Mouse (Mus musculus) fibroblast of lung, adult 2 months (primary cell): ENCODE data around the gene Irf4.

Experiments
- DNase-seq: peaks from one replicate; pipeline ENCODE4 v3.0.0-alpha.2; 2011; ENCODE audit warnings: low read depth

The Irf4 gene

GRCm38 (mm10) chr13:30738310-30738840, 10.7 kb upstream of the Irf4 start:
- DNase-seq, result no peak

DNA sequence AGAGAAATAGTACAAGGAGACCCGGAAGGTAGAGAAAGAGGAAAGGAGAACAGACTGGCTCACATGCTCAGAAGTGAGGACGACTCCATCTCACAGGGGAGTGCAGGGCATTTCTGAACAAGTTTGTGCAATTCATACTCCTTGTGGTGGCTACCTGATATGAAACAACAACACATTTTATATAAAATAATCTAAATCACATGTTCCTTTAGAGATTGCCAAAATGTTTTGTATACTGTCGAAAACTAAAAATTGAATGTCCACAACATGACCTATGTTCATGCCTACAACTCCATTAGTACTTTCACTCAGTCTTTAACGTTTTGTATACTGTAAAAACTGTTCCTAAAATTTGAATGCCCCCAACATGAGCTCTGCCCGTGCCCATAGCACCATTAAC, 7.9 kb upstream of the Irf4 start:
- no peak for DNase-seq

DNA sequence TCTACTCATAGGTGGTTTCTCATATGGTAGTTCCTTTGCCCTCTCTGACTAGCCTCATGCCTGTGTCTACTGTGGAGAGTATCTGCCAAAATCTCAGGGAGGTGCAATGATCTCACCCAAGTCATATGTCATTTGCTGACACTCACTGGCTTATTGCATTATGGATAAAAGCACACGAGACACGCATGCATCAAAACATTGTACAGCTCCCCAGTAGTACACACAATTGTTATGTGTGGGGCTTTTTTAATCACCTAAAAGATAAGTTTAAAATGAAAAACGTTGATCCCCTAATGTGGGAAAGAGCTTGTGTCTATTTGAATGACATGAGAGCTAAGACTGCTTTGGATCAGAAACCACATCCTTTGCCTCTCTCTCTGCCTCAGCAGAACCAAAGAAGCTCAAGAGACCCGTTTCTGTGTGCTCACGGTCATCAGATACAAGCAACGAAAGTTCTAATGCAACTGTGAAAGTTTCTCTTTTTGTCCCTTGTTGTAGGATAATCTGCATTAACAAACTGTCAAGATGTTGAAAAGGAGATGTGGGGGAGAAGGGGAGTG, 6.5 kb upstream of the Irf4 start:
- DNase-seq, result no peak

DNA sequence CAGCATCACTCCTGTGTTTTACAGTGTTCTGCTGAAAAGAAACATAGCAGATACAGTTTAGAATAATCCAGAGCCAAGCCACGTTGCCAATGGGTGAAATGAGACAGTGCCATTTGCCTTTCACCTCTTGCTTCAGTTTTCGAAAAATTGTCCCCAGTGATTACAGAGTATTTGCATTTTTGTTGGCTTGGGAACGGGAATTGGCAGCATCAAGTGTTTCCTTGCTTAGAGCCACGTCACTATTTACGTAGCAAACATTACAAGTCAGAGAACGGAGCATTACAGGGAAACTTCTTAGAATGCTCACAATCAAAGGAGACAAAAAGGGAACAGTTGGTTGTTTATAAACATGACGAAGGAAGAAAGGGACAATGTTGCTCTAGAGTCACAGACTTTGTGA, 3.9 kb upstream of the Irf4 start:
- DNase-seq, result no peak

- DNase-seq, result no peak
Measured at GRCm38 (mm10) chr13:30747068-30747467, 2.0 kb upstream of the Irf4 start.

DNA sequence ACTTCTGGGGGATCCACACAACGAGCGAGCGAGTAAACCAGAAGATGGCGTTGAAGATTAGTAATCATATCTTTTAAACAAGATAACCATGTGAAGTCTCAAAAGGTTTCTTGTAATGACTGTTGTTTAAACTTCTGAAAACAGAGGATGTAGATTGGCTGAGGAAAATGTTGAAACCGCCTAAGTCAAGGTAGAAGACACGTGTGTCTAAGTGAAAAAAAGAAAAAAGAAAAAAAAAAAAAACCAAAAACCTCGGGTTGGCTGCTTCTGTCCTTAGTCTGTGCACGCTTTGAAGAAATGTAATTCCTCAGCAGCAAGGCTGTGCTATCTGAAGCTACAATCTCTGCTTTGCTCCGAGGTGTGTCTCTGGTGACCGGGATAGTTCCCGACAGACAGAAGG, 1.5 kb upstream of the Irf4 start:
- no peak for DNase-seq

- DNase-seq, result no peak
Measured at GRCm38 (mm10) chr13:30748321-30748720, 705 bp upstream of the Irf4 start.

DNA sequence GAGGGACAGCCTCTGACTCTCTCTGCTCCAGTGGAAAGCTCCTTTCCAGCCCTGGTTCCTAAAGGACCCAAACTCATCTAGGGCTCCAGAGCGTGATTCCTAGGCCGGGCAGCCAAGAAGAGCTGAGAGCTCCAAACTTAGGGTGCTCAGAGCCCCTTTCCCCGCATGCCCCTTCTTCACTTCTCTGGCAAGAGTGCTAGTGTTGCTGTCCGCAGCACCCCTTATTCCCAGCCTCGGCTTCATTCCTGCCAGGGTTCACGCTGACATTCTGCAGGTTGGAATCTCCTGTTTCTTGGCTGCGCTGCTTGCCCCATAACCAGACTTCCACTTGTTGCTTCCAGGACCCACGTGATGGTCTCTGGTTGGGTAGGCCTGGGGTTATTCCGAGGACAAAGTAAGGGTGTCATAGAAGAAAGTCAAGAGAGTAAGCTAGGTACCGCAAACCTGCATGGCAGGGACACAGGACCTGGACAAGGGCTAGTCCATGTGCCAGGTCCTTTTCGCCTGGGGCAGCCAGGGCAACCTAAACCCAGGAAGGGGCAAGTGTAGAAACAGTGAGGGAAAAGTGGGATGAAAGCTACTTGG, 623 bp downstream of the Irf4 start:
- DNase-seq, result no peak

- DNase-seq, result no peak
Measured at GRCm38 (mm10) chr13:30750461-30751303, 1.7 kb downstream of the Irf4 start.

GRCm38 (mm10) chr13:30751304-30751580, 2.2 kb downstream of the Irf4 start:
- DNase-seq, result no peak

- no peak for DNase-seq
Measured at GRCm38 (mm10) chr13:30752581-30753187, 3.7 kb downstream of the Irf4 start.

DNA sequence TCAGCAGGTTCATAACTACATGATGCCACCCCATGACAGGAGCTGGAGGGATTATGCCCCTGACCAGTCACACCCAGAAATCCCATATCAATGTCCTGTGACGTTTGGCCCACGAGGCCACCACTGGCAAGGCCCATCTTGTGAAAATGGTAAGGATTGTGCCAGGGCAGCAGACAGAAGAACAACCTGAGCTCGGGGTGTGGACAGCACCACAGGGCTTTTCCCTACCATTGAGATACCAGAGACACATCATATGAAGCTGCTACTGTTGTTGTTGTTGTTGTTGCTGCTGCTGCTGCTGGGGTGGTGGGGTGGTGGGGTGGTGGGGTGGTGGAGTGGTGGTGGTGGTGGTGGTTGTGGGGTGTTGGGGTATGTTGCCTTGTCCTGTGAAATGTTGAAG, 4.4 kb downstream of the Irf4 start:
- no peak for DNase-seq

- DNase-seq, result no peak
Measured at GRCm38 (mm10) chr13:30754066-30754465, 5.0 kb downstream of the Irf4 start.

DNA sequence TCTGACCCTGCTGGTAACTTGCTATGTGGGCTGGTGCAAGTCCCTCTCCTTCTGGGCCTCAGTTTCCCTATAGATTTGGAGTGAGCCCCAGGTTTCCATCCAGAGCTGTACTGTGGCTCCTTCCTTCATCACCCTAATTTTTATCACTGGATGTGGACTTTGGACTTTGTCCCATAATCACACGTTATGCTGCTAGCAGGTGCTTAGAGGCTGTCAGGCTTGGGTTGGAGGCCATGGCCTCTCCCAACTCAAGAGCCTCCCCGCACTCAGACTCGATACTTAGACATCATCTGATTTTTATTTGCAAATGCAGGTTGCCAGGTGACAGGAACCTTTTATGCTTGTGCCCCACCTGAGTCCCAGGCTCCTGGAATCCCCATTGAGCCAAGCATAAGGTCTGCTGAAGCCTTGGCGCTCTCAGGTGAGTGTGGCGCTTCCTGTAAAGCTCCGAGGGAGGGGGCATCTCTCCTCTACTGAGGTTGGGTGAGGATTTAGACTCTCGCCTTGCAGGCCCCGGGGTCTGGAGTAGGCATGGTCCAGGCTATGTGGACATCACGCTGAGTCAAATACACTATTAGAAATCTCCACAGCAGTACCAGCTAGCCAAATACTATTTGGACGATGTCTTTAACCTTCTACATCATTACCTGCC, 5.9 kb downstream of the Irf4 start:
- DNase-seq, result no peak

DNA sequence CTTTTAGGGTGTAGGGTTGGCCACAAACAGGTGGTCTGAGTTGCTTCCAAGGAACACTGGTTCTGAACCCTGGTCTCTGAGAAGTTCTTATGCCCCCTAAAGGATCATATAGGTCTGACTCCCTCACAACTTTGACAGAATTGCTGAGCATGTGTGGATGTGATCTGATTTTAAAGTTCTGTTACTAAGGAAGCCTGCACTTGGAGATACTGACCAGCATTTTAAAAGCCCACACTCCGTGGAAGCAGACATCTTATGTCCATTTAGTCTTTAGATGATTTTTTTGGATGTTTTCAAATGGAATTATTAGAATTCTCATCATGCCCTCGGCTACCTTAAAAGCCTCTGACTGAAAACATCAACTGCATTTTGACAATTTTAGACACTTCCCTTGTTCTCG, 6.6 kb downstream of the Irf4 start:
- no peak for DNase-seq

- no peak for DNase-seq
Measured at GRCm38 (mm10) chr13:30755998-30756639, 7.1 kb downstream of the Irf4 start.

DNA sequence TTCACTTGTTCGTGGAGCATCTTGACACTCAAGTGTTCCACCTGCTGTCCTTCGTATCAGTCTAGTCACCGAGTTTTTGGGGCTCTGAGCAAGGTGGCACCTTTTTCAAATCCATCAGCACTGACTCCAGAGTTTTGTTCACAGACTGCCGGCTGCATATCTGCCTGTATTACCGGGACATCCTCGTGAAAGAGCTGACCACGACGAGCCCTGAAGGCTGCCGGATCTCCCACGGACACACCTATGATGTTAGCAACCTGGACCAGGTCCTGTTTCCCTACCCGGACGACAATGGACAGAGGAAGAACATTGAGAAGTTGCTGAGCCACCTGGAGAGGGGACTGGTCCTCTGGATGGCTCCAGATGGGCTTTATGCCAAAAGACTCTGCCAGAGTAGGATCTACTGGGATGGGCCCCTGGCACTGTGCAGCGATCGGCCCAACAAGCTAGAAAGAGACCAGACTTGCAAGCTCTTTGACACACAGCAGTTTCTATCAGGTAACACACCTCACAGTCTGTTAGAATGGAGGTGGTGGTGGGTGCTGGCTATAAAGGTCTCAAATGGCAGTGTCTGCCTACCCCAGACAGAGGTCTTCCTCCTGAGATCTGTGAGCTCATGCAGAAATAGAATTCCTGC, 8.4 kb downstream of the Irf4 start:
- no peak for DNase-seq

DNA sequence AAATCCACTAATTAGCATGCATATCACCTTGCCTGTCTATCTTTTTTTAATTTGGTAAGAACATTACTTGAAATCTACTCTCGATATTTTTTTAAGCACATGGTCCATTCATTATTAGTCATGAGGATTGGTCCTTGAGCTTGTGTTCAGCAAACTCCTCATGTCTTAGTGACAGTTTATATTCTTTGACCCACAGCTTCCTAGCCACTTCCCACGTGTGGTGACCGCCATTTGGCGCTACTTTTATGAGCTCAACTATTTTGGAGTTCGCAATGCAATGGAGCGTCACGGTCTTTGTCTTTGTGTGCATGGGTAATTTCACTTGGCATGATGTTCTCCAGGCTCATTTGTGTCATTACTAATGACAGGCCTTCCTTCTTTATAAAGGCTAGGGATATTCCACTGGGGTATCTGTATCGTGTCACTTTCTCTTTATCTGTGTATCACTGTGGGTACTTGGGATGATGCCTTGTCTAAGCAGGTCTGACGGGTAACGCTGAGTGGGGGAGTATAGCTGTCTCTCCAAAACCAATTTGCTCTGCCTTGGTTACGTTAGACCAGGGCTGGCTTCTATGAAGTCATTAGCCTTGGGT, 9.9 kb downstream of the Irf4 start:
- no peak for DNase-seq

- DNase-seq, result peak; percentile 23
Measured at GRCm38 (mm10) chr13:30760374-30761090, 11.5 kb downstream of the Irf4 start.

- no peak for DNase-seq
Measured at GRCm38 (mm10) chr13:30761151-30761631, 12.2 kb downstream of the Irf4 start.
